Mouse (Mus musculus) megakaryocyte-erythroid progenitor cell, adult 5-6 weeks (primary cell): Measurements from ENCODE around the gene Vps26a. TPM values are rescaled to one million over a fixed set of nuclear protein-coding genes. Genes with fewer than 3 reads are reported as not detected.
A peak's percentile ranks its signal among the peaks of the same experiment; 100 is the strongest.

Source experiments
- ATAC-seq: replicated peaks from 2 replicates; pipeline ENCODE4 v1.8.0; 2016; ENCODE audit warnings: mild to moderate bottlenecking, inconsistent platforms; ENCODE audit not compliant: severe bottlenecking, poor library complexity, low FRiP score, low TSS enrichment
- total RNA-seq, 2 experiments: library from RNA; stranded (forward) in 1 of 2; stranded (reverse) in 1 of 2; fragments of 200-1000, 215-1000 nt in 1 of 2; fragments of >200 nt in 1 of 2; fragmentation: Nextera tagmentation in 1 of 2; gene quantifications; 2 replicates each; pipeline ENCODE4 v1.2.3; 2014 to 2017

Gene Vps26a
- total RNA-seq, 2 experiments from 2014 or later: 55.2 to 79.0 TPM

- ATAC-seq: no peak
Measured at GRCm38 (mm10) chr10:62425081-62425871, 61.3 kb downstream of the Vps26a start.

GRCm38 (mm10) chr10:62422255-62422654 is 64.3 kb downstream of the Vps26a start, which contains the start of gene Hkdc1:
Gene Hkdc1, minus strand, starts transcription at chr10:62422491.
- no peak for ATAC-seq

- ATAC-seq: no peak
Measured at GRCm38 (mm10) chr10:62421127-62421526, 65.5 kb downstream of the Vps26a start.

GRCm38 (mm10) chr10:62420399-62420798 is 66.2 kb downstream of the Vps26a start:
- no peak for ATAC-seq

GRCm38 (mm10) chr10:62419422-62419821 is 67.2 kb downstream of the Vps26a start:
- no peak for ATAC-seq

- ATAC-seq: no peak
Measured at GRCm38 (mm10) chr10:62418831-62419356, 67.7 kb downstream of the Vps26a start.

- ATAC-seq: peak; percentile 70
Measured at GRCm38 (mm10) chr10:62413606-62413982, 73.0 kb downstream of the Vps26a start.

GRCm38 (mm10) chr10:62412906-62413605 is 73.5 kb downstream of the Vps26a start:
- ATAC-seq: no peak

- no peak for ATAC-seq
Measured at GRCm38 (mm10) chr10:62411431-62412410, 74.9 kb downstream of the Vps26a start.

GRCm38 (mm10) chr10:62410943-62411342 is 75.7 kb downstream of the Vps26a start:
- peak; percentile 77 for ATAC-seq

Other genes starting within 250 kb of the Vps26a start
- gene Tacr2, start 234.4 kb downstream of the Vps26a start, total RNA-seq (2014; fragmentation: Nextera tagmentation): not detected in 2 replicates
- gene Tacr2, start 234.4 kb downstream of the Vps26a start, total RNA-seq (2017): not detected in 2 replicates
- gene Hk1, start 106.9 kb downstream of the Vps26a start, total RNA-seq (2014; fragmentation: Nextera tagmentation): 212 and 217 TPM in 2 replicates
- gene Hk1, start 106.9 kb downstream of the Vps26a start, total RNA-seq (2017): 295 and 330 TPM in 2 replicates
- not detected in 2 replicates for gene Hkdc1, start 64.3 kb downstream of the Vps26a start, total RNA-seq (2014; fragmentation: Nextera tagmentation)
- not detected in 2 replicates for gene Hkdc1, start 64.3 kb downstream of the Vps26a start, total RNA-seq (2017)
- 1.2 and 1.4 TPM in 2 replicates for gene 4930507D05Rik, start 37.3 kb downstream of the Vps26a start, total RNA-seq (2014; fragmentation: Nextera tagmentation)
- 0.99 and 1.2 TPM in 2 replicates for gene 4930507D05Rik, start 37.3 kb downstream of the Vps26a start, total RNA-seq (2017)
- 61.9 and 63.9 TPM in 2 replicates for gene Supv3l1, start 37.1 kb downstream of the Vps26a start, total RNA-seq (2014; fragmentation: Nextera tagmentation)
- gene Supv3l1, start 37.1 kb downstream of the Vps26a start, total RNA-seq (2017): 60.6 and 72.4 TPM in 2 replicates
- gene Srgn, start 40.6 kb upstream of the Vps26a start, total RNA-seq (2014; fragmentation: Nextera tagmentation): 322 and 332 TPM in 2 replicates
- gene Srgn, start 40.6 kb upstream of the Vps26a start, total RNA-seq (2017): 732 and 1,011 TPM in 2 replicates
- 18.5 and 25.1 TPM in 2 replicates for gene Kif1bp, start 91.7 kb upstream of the Vps26a start, total RNA-seq (2014; fragmentation: Nextera tagmentation)
- gene Kif1bp, start 91.7 kb upstream of the Vps26a start, total RNA-seq (2017): 18.7 and 20.9 TPM in 2 replicates
- gene Ddx21, start 115.5 kb upstream of the Vps26a start, total RNA-seq (2014; fragmentation: Nextera tagmentation): 183 and 189 TPM in 2 replicates
- 338 and 364 TPM in 2 replicates for gene Ddx21, start 115.5 kb upstream of the Vps26a start, total RNA-seq (2017)
- 95.7 and 110 TPM in 2 replicates for gene Ddx50, start 164.4 kb upstream of the Vps26a start, total RNA-seq (2014; fragmentation: Nextera tagmentation)
- gene Ddx50, start 164.4 kb upstream of the Vps26a start, total RNA-seq (2017): 92.5 and 102 TPM in 2 replicates
- not detected in 2 replicates for gene Stox1, start 239.3 kb upstream of the Vps26a start, total RNA-seq (2014; fragmentation: Nextera tagmentation)
- not detected in 2 replicates for gene Stox1, start 239.3 kb upstream of the Vps26a start, total RNA-seq (2017)